Comparison of ENCODE assay signal across 26 mouse cellular contexts in genomic region chr13:96008975-96009374, GRCm38 (mm10).
DNase-seq lines count a peak whose midpoint lies in the region; ATAC-seq and TF ChIP-seq lines count a peak whose summit lies in the region.
"Had no signal": no experiment of that assay in that cellular context is flagged by ENCODE, and none has a peak within 500 bp of the region (broad histone marks: within the 10 kb centered on the region; RNA-seq: fewer than 3 reads in every experiment).

No protein-coding gene starts in this region.

- no peak overlapping the region for H3K27ac ChIP-seq in heart, embryonic 10.5 days
- no peak overlapping the region for H3K27ac ChIP-seq in midbrain, postnatal 0 days (ENCODE audit: low read depth, low read length)
- no peak overlapping the region for H3K27ac ChIP-seq in midbrain, embryonic 16.5 days (ENCODE audit: low read length)
- peak overlapping the region; percentile 43; the same call in 1 of the 2 replicates for H3K27ac ChIP-seq in hindbrain, embryonic 15.5 days (replicated peaks)
- H3K27ac ChIP-seq in neural tube, embryonic 14.5 days (ENCODE audit: low read depth, low read length): no peak overlapping the region
- no peak overlapping the region for H3K27ac ChIP-seq in kidney, embryonic 16.5 days (ENCODE audit: low read length)
- no peak overlapping the region for H3K27ac ChIP-seq in liver, embryonic 11.5 days (ENCODE audit: low read depth, low read length)
- H3K27ac ChIP-seq: embryonic facial prominence, embryonic 12.5 days; embryonic facial prominence, embryonic 15.5 days; forebrain, embryonic 15.5 days; heart, embryonic 13.5 days had no signal

- H3K4me1 ChIP-seq in heart, embryonic 10.5 days: peaks cover 6% of the 10 kb centered on the region
- H3K4me1 ChIP-seq in midbrain, postnatal 0 days (ENCODE audit: insufficient read depth, low read length): no peaks in the 10 kb centered on the region
- no peaks in the 10 kb centered on the region; the same call in 1 of the 2 replicates for H3K4me1 ChIP-seq in midbrain, embryonic 16.5 days (ENCODE audit: control insufficient read depth, insufficient read depth, low read length)
- peaks cover 24% of the 10 kb centered on the region for H3K4me1 ChIP-seq in hindbrain, embryonic 15.5 days (replicated peaks)
- H3K4me1 ChIP-seq in neural tube, embryonic 14.5 days (ENCODE audit: control insufficient read depth, insufficient read depth, low read length): peaks cover 6% of the 10 kb centered on the region; the same call in 1 of the 2 replicates
- 0 out of 2 replicates have a peak, but pooled peaks cover 3% of the 10 kb centered on the region for H3K4me1 ChIP-seq in kidney, embryonic 16.5 days (ENCODE audit: insufficient read depth, low read length)
- no peaks in the 10 kb centered on the region for H3K4me1 ChIP-seq in liver, embryonic 11.5 days (replicated peaks; ENCODE audit: control insufficient read depth, insufficient read depth, low read length)
- H3K4me1 ChIP-seq: embryonic facial prominence, embryonic 12.5 days; embryonic facial prominence, embryonic 15.5 days; forebrain, embryonic 15.5 days had no signal

- H3K4me3 ChIP-seq in heart, embryonic 10.5 days: no peak overlapping the region
- no peak overlapping the region for H3K4me3 ChIP-seq in midbrain, postnatal 0 days (ENCODE audit: low read depth, low read length)
- H3K4me3 ChIP-seq in midbrain, embryonic 16.5 days (ENCODE audit: low read depth, low read length): no peak overlapping the region
- H3K4me3 ChIP-seq in hindbrain, embryonic 15.5 days: no peak overlapping the region
- H3K4me3 ChIP-seq in neural tube, embryonic 14.5 days (ENCODE audit: low read depth, low read length): no peak overlapping the region
- no peak overlapping the region for H3K4me3 ChIP-seq in kidney, embryonic 16.5 days (ENCODE audit: low read length)
- no peak overlapping the region for H3K4me3 ChIP-seq in liver, embryonic 11.5 days (ENCODE audit: low read depth, low read length)
- H3K4me3 ChIP-seq: embryonic facial prominence, embryonic 12.5 days; embryonic facial prominence, embryonic 15.5 days; forebrain, embryonic 15.5 days; heart, embryonic 13.5 days had no signal

- H3K36me3 ChIP-seq in heart, embryonic 10.5 days: no peaks in the 10 kb centered on the region
- H3K36me3 ChIP-seq in midbrain, postnatal 0 days (ENCODE audit: insufficient read depth, low read length): no peaks in the 10 kb centered on the region
- no peaks in the 10 kb centered on the region for H3K36me3 ChIP-seq in midbrain, embryonic 16.5 days (ENCODE audit: control insufficient read depth, insufficient read depth, low read length)
- no peaks in the 10 kb centered on the region for H3K36me3 ChIP-seq in hindbrain, embryonic 15.5 days
- H3K36me3 ChIP-seq in neural tube, embryonic 14.5 days (ENCODE audit: control insufficient read depth, insufficient read depth, low read length): no peaks in the 10 kb centered on the region
- no peaks in the 10 kb centered on the region for H3K36me3 ChIP-seq in kidney, embryonic 16.5 days (ENCODE audit: insufficient read depth, low read length)
- no peaks in the 10 kb centered on the region for H3K36me3 ChIP-seq in liver, embryonic 11.5 days (ENCODE audit: control insufficient read depth, insufficient read depth, low read length)
- H3K36me3 ChIP-seq: embryonic facial prominence, embryonic 12.5 days; embryonic facial prominence, embryonic 15.5 days; forebrain, embryonic 15.5 days; G1E; heart, embryonic 13.5 days had no signal

- 80% methylated on average over 9 of the region's 9 CpGs for WGBS in heart, embryonic 10.5 days
- WGBS in midbrain, postnatal 0 days: 88% methylated on average over 9 of the region's 9 CpGs
- 87% methylated on average over 9 of the region's 9 CpGs for WGBS in midbrain, embryonic 16.5 days
- 51% methylated on average over 9 of the region's 9 CpGs for WGBS in hindbrain, embryonic 15.5 days
- WGBS in neural tube, embryonic 14.5 days: 50% methylated on average over 9 of the region's 9 CpGs
- 41% methylated on average over 9 of the region's 9 CpGs for WGBS in kidney, embryonic 16.5 days
- 77% methylated on average over 9 of the region's 9 CpGs for WGBS in liver, embryonic 11.5 days

- DNase-seq in heart, embryonic 10.5 days (ENCODE audit: low spot score): peak; percentile 55
- no peak for DNase-seq in heart, adult 18-20 months
- peak; percentile 28 for DNase-seq in midbrain, postnatal 0 days (ENCODE audit: low spot score)
- no peak for DNase-seq in liver, embryonic 11.5 days (ENCODE audit: low spot score)
- DNase-seq: adrenal gland, postnatal 10 days; adrenal gland, postnatal 36 days; B cell, adult 2 months; cerebellum, adult 18-20 months; cerebellum, adult 9-10 months; cerebellum, postnatal 14 days; gastrocnemius, postnatal 10 days; gastrocnemius, postnatal 36 days; kidney, adult 18-20 months had no signal

- H3K27me3 ChIP-seq in heart, embryonic 10.5 days (ENCODE audit: insufficient read depth, poor library complexity, severe bottlenecking): peaks cover 4% of the 10 kb centered on the region; the same call in 1 of the 2 replicates
- no peaks in the 10 kb centered on the region for H3K27me3 ChIP-seq in midbrain, postnatal 0 days (ENCODE audit: insufficient read depth, low read length)
- no peaks in the 10 kb centered on the region for H3K27me3 ChIP-seq in midbrain, embryonic 16.5 days (ENCODE audit: control insufficient read depth, insufficient read depth, low read depth, low read length)
- no peaks in the 10 kb centered on the region for H3K27me3 ChIP-seq in hindbrain, embryonic 15.5 days
- H3K27me3 ChIP-seq in neural tube, embryonic 14.5 days (ENCODE audit: control insufficient read depth, insufficient read depth, low read length): no peaks in the 10 kb centered on the region
- H3K27me3 ChIP-seq in kidney, embryonic 16.5 days (ENCODE audit: insufficient read depth, low read length): no peaks in the 10 kb centered on the region
- H3K27me3 ChIP-seq in liver, embryonic 11.5 days (replicated peaks; ENCODE audit: control insufficient read depth, insufficient read depth, low read length): no peaks in the 10 kb centered on the region
- H3K27me3 ChIP-seq: CH12.LX; embryonic facial prominence, embryonic 12.5 days; embryonic facial prominence, embryonic 15.5 days; forebrain, embryonic 15.5 days; heart, embryonic 13.5 days; Patski had no signal

- no peak for ATAC-seq in midbrain, postnatal 0 days (ENCODE audit: low FRiP score)
- ATAC-seq in midbrain, embryonic 16.5 days: no peak
- ATAC-seq in hindbrain, embryonic 15.5 days (ENCODE audit: low FRiP score, low read depth): peak; percentile 66
- ATAC-seq in neural tube, embryonic 14.5 days (ENCODE audit: low read depth): peak; percentile 68; the same call in 1 of the 2 replicates
- ATAC-seq in kidney, embryonic 16.5 days (ENCODE audit: low FRiP score, low TSS enrichment): no peak
- ATAC-seq in liver, embryonic 11.5 days (replicated peaks; ENCODE audit: low FRiP score): no peak
- ATAC-seq: forebrain, embryonic 15.5 days; inflammation-experienced regulatory T-cells, adult 6 months; intestine, embryonic 16.5 days; Patski had no signal

- no peak overlapping the region for H3K9ac ChIP-seq in midbrain, postnatal 0 days (replicated peaks; ENCODE audit: low read length, poor library complexity, severe bottlenecking)
- no peak overlapping the region for H3K9ac ChIP-seq in midbrain, embryonic 16.5 days (ENCODE audit: low read depth, low read length)
- H3K9ac ChIP-seq in hindbrain, embryonic 15.5 days: no peak overlapping the region
- H3K9ac ChIP-seq in neural tube, embryonic 14.5 days (replicated peaks; ENCODE audit: low read depth, low read length): no peak overlapping the region
- no peak overlapping the region for H3K9ac ChIP-seq in kidney, embryonic 16.5 days (replicated peaks; ENCODE audit: low read length)
- H3K9ac ChIP-seq in liver, embryonic 11.5 days (ENCODE audit: low read depth, low read length): no peak overlapping the region
- H3K9ac ChIP-seq: embryonic facial prominence, embryonic 12.5 days; embryonic facial prominence, embryonic 15.5 days; forebrain, embryonic 15.5 days; heart, embryonic 13.5 days had no signal

- H3K9me3 ChIP-seq in heart, embryonic 10.5 days: no peaks in the 10 kb centered on the region
- no peaks in the 10 kb centered on the region for H3K9me3 ChIP-seq in midbrain, postnatal 0 days (ENCODE audit: low read length)
- H3K9me3 ChIP-seq in midbrain, embryonic 16.5 days (replicated peaks; ENCODE audit: control insufficient read depth, low read length, poor library complexity, severe bottlenecking): no peaks in the 10 kb centered on the region
- H3K9me3 ChIP-seq in hindbrain, embryonic 15.5 days: no peaks in the 10 kb centered on the region
- H3K9me3 ChIP-seq in neural tube, embryonic 14.5 days (ENCODE audit: control insufficient read depth, low read length): no peaks in the 10 kb centered on the region
- H3K9me3 ChIP-seq in kidney, embryonic 16.5 days (ENCODE audit: low read length): no peaks in the 10 kb centered on the region
- no peaks in the 10 kb centered on the region for H3K9me3 ChIP-seq in liver, embryonic 11.5 days (ENCODE audit: control insufficient read depth, low read length)
- H3K9me3 ChIP-seq: embryonic facial prominence, embryonic 12.5 days; embryonic facial prominence, embryonic 15.5 days; forebrain, embryonic 15.5 days; G1E; heart, embryonic 13.5 days had no signal

- TF ChIP-seq CTCF in midbrain, postnatal 0 days (IDR thresholded peaks at IDR 0.05): no peak

- H3K4me2 ChIP-seq in midbrain, postnatal 0 days (ENCODE audit: low read depth, low read length, poor library complexity, severe bottlenecking): no peak overlapping the region
- H3K4me2 ChIP-seq in midbrain, embryonic 16.5 days (ENCODE audit: low read length): no peak overlapping the region
- H3K4me2 ChIP-seq in hindbrain, embryonic 15.5 days: no peak overlapping the region
- H3K4me2 ChIP-seq in neural tube, embryonic 14.5 days (ENCODE audit: low read depth, low read length): no peak overlapping the region
- no peak overlapping the region for H3K4me2 ChIP-seq in kidney, embryonic 16.5 days (replicated peaks; ENCODE audit: low read depth, low read length)
- no peak overlapping the region for H3K4me2 ChIP-seq in liver, embryonic 11.5 days
- H3K4me2 ChIP-seq: embryonic facial prominence, embryonic 12.5 days; embryonic facial prominence, embryonic 15.5 days; forebrain, embryonic 15.5 days; heart, embryonic 13.5 days had no signal

Comparison
In these comparisons a context has a peak if more than half of its experiments do, and no peak if none do; other contexts are left out.
1. DNase-seq: peak in heart, embryonic 10.5 days (single experiment) and midbrain, postnatal 0 days (single experiment); none in heart, adult 18-20 months (0 of 2) and liver, embryonic 11.5 days (single experiment).
2. ATAC-seq: peak in hindbrain, embryonic 15.5 days (single experiment) and neural tube, embryonic 14.5 days (single experiment); none in midbrain, postnatal 0 days (single experiment), midbrain, embryonic 16.5 days (single experiment), kidney, embryonic 16.5 days (single experiment) and liver, embryonic 11.5 days (single experiment).